Mouse (Mus musculus): ENCODE measurements around the gene Slc7a15. TPM values are rescaled to one million over a fixed set of nuclear protein-coding genes. Genes with fewer than 3 reads are reported as not detected.

Gene Slc7a15
- polyA plus RNA-seq, 1 experiment = not detected

GRCm38 (mm10) chr12:8522711-8523110 is 76.2 kb downstream of the Slc7a15 start:
- 54% methylated on average over 2 of the region's 2 CpGs for WGBS
- no peaks in the 10 kb centered on the region for H3K36me3 ChIP-seq (ENCODE audit: control insufficient read depth, insufficient read depth, low read length)
- peaks cover 7% of the 10 kb centered on the region; the same call in 1 of the 2 replicates for H3K4me1 ChIP-seq (ENCODE audit: control insufficient read depth, insufficient read depth, insufficient read length)
- TF ChIP-seq CTCF (IDR thresholded peaks at IDR 0.05; ENCODE audit: extremely low read depth, insufficient read depth, insufficient read length, insufficient replicate concordance) = no peak
- no peak for TF ChIP-seq POLR2A (IDR thresholded peaks at IDR 0.05; ENCODE audit: low read depth, low read length)
- H3K4me3 ChIP-seq (ENCODE audit: extremely low read depth, insufficient read depth, insufficient read length) = no peak overlapping the region
- no peaks in the 10 kb centered on the region for H3K27me3 ChIP-seq (ENCODE audit: control insufficient read depth, insufficient read depth, low read length)
- DNase-seq (ENCODE audit: low read depth in 1 of 2, low spot score in 2 of 2) = no peak
- no peak overlapping the region for H3K27ac ChIP-seq (ENCODE audit: insufficient read depth, low read length)

DNA sequence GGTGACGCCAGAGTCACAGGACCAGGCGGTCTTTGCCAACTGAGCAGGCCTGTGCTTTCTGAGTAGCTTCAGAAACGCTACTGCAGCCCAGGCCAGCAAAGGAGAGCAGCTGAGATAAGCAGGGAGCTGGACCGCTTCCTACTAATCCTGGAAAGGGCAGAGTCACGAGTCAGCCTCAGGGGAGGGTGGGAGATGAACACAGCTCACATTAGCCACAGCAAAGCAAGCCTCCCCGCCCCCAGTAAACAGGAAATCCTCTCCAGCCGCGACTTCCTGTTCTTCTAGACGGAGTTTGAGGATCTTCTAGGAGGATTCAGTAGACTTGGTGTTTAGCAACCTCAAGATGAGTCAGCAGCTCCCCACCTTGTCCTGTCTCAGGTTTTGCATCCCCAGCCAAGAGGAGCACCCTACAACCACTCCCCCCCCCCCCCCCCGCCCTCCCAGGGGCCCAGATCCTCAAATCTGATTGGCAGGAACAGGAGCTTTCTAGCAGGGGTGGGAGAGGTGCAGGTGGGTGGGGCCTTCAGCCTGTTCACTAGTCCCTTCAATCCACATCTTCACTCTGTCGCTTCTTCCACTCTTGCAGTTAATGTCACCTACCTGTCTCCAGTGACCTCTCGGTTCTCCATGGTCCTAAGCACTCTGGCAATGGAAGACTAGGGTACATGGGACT is 77.4 kb downstream of the Slc7a15 start:
- Histone ChIP-seq H3K4me1 (ENCODE audit: control insufficient read depth, insufficient read depth, insufficient read length) (peaks cover 7% of the 10 kb centered on the region; the same call in 1 of the 2 replicates), H3K36me3 (ENCODE audit: control insufficient read depth, insufficient read depth, low read length) (no peaks in the 10 kb centered on the region), H3K27ac (ENCODE audit: insufficient read depth, low read length) (no peak overlapping the region), H3K27me3 (ENCODE audit: control insufficient read depth, insufficient read depth, low read length) (no peaks in the 10 kb centered on the region), H3K4me3 (ENCODE audit: extremely low read depth, insufficient read depth, insufficient read length) (peak overlapping the region; percentile 10; the same call in 1 of the 2 replicates)
- TF ChIP-seq POLR2A (IDR thresholded peaks at IDR 0.05; ENCODE audit: low read depth, low read length) (no peak), CTCF (IDR thresholded peaks at IDR 0.05; ENCODE audit: extremely low read depth, insufficient read depth, insufficient read length, insufficient replicate concordance) (no peak)
- peak; percentile 24 to 50 for DNase-seq (ENCODE audit: low read depth in 1 of 2, low spot score in 2 of 2)
- 9% methylated on average over 12 of the region's 12 CpGs for WGBS

- no peak overlapping the region for H3K4me3 ChIP-seq (ENCODE audit: extremely low read depth, insufficient read depth, insufficient read length)
- H3K27ac ChIP-seq (ENCODE audit: insufficient read depth, low read length) = no peak overlapping the region
- no peak for TF ChIP-seq CTCF (IDR thresholded peaks at IDR 0.05; ENCODE audit: extremely low read depth, insufficient read depth, insufficient read length, insufficient replicate concordance)
- TF ChIP-seq POLR2A (IDR thresholded peaks at IDR 0.05; ENCODE audit: low read depth, low read length) = no peak
- peaks cover 7% of the 10 kb centered on the region; the same call in 1 of the 2 replicates for H3K4me1 ChIP-seq (ENCODE audit: control insufficient read depth, insufficient read depth, insufficient read length)
- 51% methylated on average over 12 of the region's 12 CpGs for WGBS
- no peak for DNase-seq (ENCODE audit: low read depth in 1 of 2, low spot score in 2 of 2)
- no peaks in the 10 kb centered on the region for H3K36me3 ChIP-seq (ENCODE audit: control insufficient read depth, insufficient read depth, low read length)
- H3K27me3 ChIP-seq (ENCODE audit: control insufficient read depth, insufficient read depth, low read length) = no peaks in the 10 kb centered on the region
These were observed 79.3 kb downstream of the Slc7a15 start for GRCm38 (mm10) chr12:8519431-8520160.

GRCm38 (mm10) chr12:8511037-8511882 is 87.6 kb downstream of the Slc7a15 start:
- H3K4me3 ChIP-seq (ENCODE audit: extremely low read depth, insufficient read depth, insufficient read length) = no peak overlapping the region
- no peaks in the 10 kb centered on the region for H3K36me3 ChIP-seq (ENCODE audit: control insufficient read depth, insufficient read depth, low read length)
- no peaks in the 10 kb centered on the region for H3K27me3 ChIP-seq (ENCODE audit: control insufficient read depth, insufficient read depth, low read length)
- WGBS = 76% methylated on average over 18 of the region's 18 CpGs
- no peak for DNase-seq (ENCODE audit: low read depth in 1 of 2, low spot score in 2 of 2)
- no peak overlapping the region for H3K27ac ChIP-seq (ENCODE audit: insufficient read depth, low read length)
- no peaks in the 10 kb centered on the region for H3K4me1 ChIP-seq (ENCODE audit: control insufficient read depth, insufficient read depth, insufficient read length)
- TF ChIP-seq POLR2A (IDR thresholded peaks at IDR 0.05; ENCODE audit: low read depth, low read length) = no peak
- TF ChIP-seq CTCF (IDR thresholded peaks at IDR 0.05; ENCODE audit: extremely low read depth, insufficient read depth, insufficient read length, insufficient replicate concordance) = no peak

DNA sequence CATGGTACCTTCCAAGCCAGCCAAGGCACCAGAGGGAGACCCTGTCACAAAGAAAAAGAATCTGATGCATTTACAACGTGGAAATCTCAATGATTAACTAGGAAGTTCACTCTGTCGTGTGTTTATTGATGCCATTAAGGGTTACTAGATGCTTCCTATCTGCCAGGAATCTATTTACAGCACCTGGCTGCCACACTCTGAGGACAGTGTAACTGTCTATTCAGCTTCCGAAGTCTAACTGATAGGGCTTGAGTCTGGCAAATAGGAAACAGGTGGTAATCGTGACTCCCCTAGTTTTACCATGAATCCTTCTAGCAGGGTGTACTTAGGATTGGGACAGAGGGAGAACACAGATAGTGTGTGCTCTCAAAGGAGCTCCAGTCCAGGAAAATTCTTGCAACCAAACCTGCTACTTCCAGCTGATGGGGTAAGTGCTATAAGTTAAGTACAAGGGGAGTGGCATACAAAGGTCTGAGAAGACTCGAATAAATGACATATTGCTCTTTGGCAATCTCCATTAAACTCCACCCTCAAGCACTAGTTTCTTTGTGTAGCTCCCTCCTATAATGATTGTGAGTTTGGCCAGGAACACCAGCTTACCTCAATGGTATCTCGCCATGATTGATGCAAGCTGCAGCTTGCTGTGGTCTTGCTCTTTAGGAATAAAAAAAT is 88.4 kb downstream of the Slc7a15 start:
- no peak for TF ChIP-seq POLR2A (IDR thresholded peaks at IDR 0.05; ENCODE audit: low read depth, low read length)
- TF ChIP-seq CTCF (IDR thresholded peaks at IDR 0.05; ENCODE audit: extremely low read depth, insufficient read depth, insufficient read length, insufficient replicate concordance) = no peak
- H3K4me1 ChIP-seq (ENCODE audit: control insufficient read depth, insufficient read depth, insufficient read length) = no peaks in the 10 kb centered on the region
- 71% methylated on average over 6 of the region's 6 CpGs for WGBS
- no peak overlapping the region for H3K27ac ChIP-seq (ENCODE audit: insufficient read depth, low read length)
- no peaks in the 10 kb centered on the region for H3K36me3 ChIP-seq (ENCODE audit: control insufficient read depth, insufficient read depth, low read length)
- no peaks in the 10 kb centered on the region for H3K27me3 ChIP-seq (ENCODE audit: control insufficient read depth, insufficient read depth, low read length)
- no peak overlapping the region for H3K4me3 ChIP-seq (ENCODE audit: extremely low read depth, insufficient read depth, insufficient read length)
- DNase-seq (ENCODE audit: low read depth in 1 of 2, low spot score in 2 of 2) = no peak

- Histone ChIP-seq H3K4me3 (ENCODE audit: extremely low read depth, insufficient read depth, insufficient read length) (no peak overlapping the region), H3K27ac (ENCODE audit: insufficient read depth, low read length) (no peak overlapping the region), H3K4me1 (ENCODE audit: control insufficient read depth, insufficient read depth, insufficient read length) (no peaks in the 10 kb centered on the region), H3K27me3 (ENCODE audit: control insufficient read depth, insufficient read depth, low read length) (no peaks in the 10 kb centered on the region), H3K36me3 (ENCODE audit: control insufficient read depth, insufficient read depth, low read length) (no peaks in the 10 kb centered on the region)
- 74% methylated on average over 5 of the region's 5 CpGs for WGBS
- DNase-seq (ENCODE audit: low read depth in 1 of 2, low spot score in 2 of 2) = no peak
- TF ChIP-seq CTCF (IDR thresholded peaks at IDR 0.05; ENCODE audit: extremely low read depth, insufficient read depth, insufficient read length, insufficient replicate concordance) = no peak
- TF ChIP-seq POLR2A (IDR thresholded peaks at IDR 0.05; ENCODE audit: low read depth, low read length) = no peak
These were observed 89.2 kb downstream of the Slc7a15 start for GRCm38 (mm10) chr12:8509693-8510092.

Data from spleen, adult 2 months (tissue).